Mouse (Mus musculus): ENCODE results near the gene Fut8. TPM values are rescaled to one million over a fixed set of nuclear protein-coding genes. Genes with fewer than 3 reads are reported as not detected.
"Not testable (repeated sequence)": the region's sequence is repeated elsewhere in the genome, so short reads cannot be mapped to it uniquely, and the experiment has no call there.

Gene Fut8
- polyA plus RNA-seq, 1 experiment from 2014 or later, result 13.8 TPM

DNA sequence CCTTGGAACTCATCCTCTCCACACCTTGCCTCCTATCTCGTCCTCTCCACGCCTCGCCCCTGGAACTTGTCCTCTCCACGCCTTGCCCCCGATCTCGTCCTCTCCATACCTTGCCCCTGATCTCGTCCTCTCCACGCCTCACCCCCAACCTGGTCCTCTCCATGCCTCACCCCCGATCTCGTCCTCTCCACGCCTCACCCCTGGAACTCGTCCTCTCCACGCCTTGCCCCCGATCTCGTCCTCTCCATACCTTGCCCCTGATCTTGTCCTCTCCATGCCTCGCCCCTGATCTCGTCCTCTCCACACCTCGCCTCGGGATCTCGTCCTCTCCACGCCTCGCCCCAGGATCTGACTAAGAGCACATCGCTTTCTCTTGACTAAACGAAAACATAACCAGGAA, 269.8 kb downstream of the Fut8 start:
- 74% methylated on average over 24 of the region's 24 CpGs for whole genome bisulfite sequencing (ENCODE audit: insufficient replicate concordance)
- Histone ChIP-seq H3K4me3 (replicated peaks) (no peak overlapping the region), H3K36me3 (no peaks in the 10 kb centered on the region), H3K27me3 (no peaks in the 10 kb centered on the region), H3K4me2 (no peak overlapping the region), H3K27ac (no peak overlapping the region), H3K9ac (no peak overlapping the region), H3K9me3 (replicated peaks) (no peaks in the 10 kb centered on the region), H3K4me1 (replicated peaks) (no peaks in the 10 kb centered on the region)
- no peak for DNase-seq
- ATAC-seq (ENCODE audit: low read depth), result no peak

- Histone ChIP-seq H3K4me1 (replicated peaks) (no peaks in the 10 kb centered on the region), H3K36me3 (no peaks in the 10 kb centered on the region), H3K27me3 (no peaks in the 10 kb centered on the region), H3K27ac (no peak overlapping the region), H3K9ac (no peak overlapping the region), H3K4me3 (replicated peaks) (no peak overlapping the region), H3K4me2 (no peak overlapping the region), H3K9me3 (replicated peaks) (no peaks in the 10 kb centered on the region)
- 74% methylated on average over 7 of the region's 7 CpGs for WGBS (ENCODE audit: insufficient replicate concordance)
- ATAC-seq (ENCODE audit: low read depth) (no peak), DNase-seq (no peak)
These were observed 272.8 kb downstream of the Fut8 start for GRCm38 (mm10) chr12:77510758-77511157.

DNA sequence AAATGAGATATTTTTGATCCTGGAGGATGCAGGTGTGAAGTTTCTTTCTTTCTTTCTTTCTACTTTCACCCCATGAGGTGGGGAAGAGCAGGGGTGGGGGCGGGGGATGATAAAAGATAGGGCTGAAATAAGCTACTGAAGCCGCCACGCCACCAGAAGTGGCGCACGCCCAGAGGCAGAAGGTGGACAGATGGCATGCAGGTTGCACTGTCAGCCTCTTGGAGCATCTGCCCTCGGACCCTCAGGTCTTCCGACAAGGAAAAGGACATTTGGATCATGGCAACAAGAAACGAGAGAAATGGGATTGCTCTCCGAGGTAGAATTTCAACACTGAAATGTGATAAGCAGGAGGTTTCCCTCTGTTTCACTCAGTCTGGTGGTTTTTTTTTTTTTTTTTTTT, 273.3 kb downstream of the Fut8 start:
- Histone ChIP-seq H3K4me2 (no peak overlapping the region), H3K36me3 (no peaks in the 10 kb centered on the region), H3K9me3 (replicated peaks) (no peaks in the 10 kb centered on the region), H3K4me1 (replicated peaks) (no peaks in the 10 kb centered on the region), H3K9ac (no peak overlapping the region), H3K4me3 (replicated peaks) (no peak overlapping the region), H3K27ac (no peak overlapping the region), H3K27me3 (no peaks in the 10 kb centered on the region)
- DNase-seq (no peak), ATAC-seq (ENCODE audit: low read depth) (no peak)
- 64% methylated on average over 9 of the region's 9 CpGs for WGBS (ENCODE audit: insufficient replicate concordance)

GRCm38 (mm10) chr12:77511631-77512030, 273.7 kb downstream of the Fut8 start:
- Histone ChIP-seq H3K27ac (no peak overlapping the region), H3K9ac (no peak overlapping the region), H3K4me3 (replicated peaks) (no peak overlapping the region), H3K9me3 (replicated peaks) (no peaks in the 10 kb centered on the region), H3K4me2 (no peak overlapping the region), H3K4me1 (replicated peaks) (no peaks in the 10 kb centered on the region), H3K36me3 (no peaks in the 10 kb centered on the region), H3K27me3 (no peaks in the 10 kb centered on the region)
- ATAC-seq (ENCODE audit: low read depth), result no peak
- 57% methylated on average over 3 of the region's 3 CpGs for WGBS (ENCODE audit: insufficient replicate concordance)
- DNase-seq, result no peak

DNA sequence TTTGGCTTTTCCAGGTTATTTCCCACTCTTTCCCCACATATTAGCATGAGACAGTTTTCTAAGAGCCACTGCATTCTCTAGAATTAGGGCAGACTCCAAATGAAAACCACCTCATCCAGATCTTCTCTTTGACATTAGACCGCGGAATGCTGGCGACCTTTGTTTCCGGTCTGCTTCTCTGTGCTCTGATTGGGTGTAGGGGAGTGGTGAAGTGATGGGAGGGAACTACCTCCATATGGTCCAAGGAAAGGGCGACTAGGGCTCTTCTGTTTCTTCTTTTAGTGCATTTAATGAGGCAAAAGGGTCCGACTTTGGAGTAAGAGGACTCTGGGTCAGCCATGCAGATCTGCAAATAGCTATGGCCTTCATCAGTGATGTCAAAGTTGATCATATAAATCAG, 278.9 kb downstream of the Fut8 start:
- H3K27ac ChIP-seq, result no peak overlapping the region
- WGBS (ENCODE audit: insufficient replicate concordance), result 66% methylated on average over 6 of the region's 6 CpGs
- H3K4me1 ChIP-seq (replicated peaks), result no peaks in the 10 kb centered on the region
- no peak overlapping the region for H3K4me2 ChIP-seq
- ATAC-seq (ENCODE audit: low read depth) (no peak), DNase-seq (no peak)
- H3K36me3 ChIP-seq, result no peaks in the 10 kb centered on the region
- no peaks in the 10 kb centered on the region for H3K9me3 ChIP-seq (replicated peaks)
- H3K4me3 ChIP-seq (replicated peaks), result no peak overlapping the region
- H3K27me3 ChIP-seq, result no peaks in the 10 kb centered on the region
- H3K9ac ChIP-seq, result no peak overlapping the region

GRCm38 (mm10) chr12:77517691-77518090, 279.8 kb downstream of the Fut8 start:
- 71% methylated on average over 12 of the region's 12 CpGs for WGBS (ENCODE audit: insufficient replicate concordance)
- Histone ChIP-seq H3K9ac (no peak overlapping the region), H3K4me3 (replicated peaks) (no peak overlapping the region), H3K36me3 (no peaks in the 10 kb centered on the region), H3K4me2 (no peak overlapping the region), H3K9me3 (replicated peaks) (no peaks in the 10 kb centered on the region), H3K27ac (no peak overlapping the region), H3K27me3 (no peaks in the 10 kb centered on the region), H3K4me1 (replicated peaks) (no peaks in the 10 kb centered on the region)
- DNase-seq (no peak), ATAC-seq (ENCODE audit: low read depth) (no peak)

GRCm38 (mm10) chr12:77519534-77520102, 281.7 kb downstream of the Fut8 start:
- no peak overlapping the region for H3K27ac ChIP-seq
- no peaks in the 10 kb centered on the region for H3K27me3 ChIP-seq
- H3K4me2 ChIP-seq, result no peak overlapping the region
- DNase-seq (no peak), ATAC-seq (ENCODE audit: low read depth) (no peak)
- H3K4me3 ChIP-seq (replicated peaks), result no peak overlapping the region
- H3K36me3 ChIP-seq, result no peaks in the 10 kb centered on the region
- 70% methylated on average over 6 of the region's 6 CpGs for WGBS (ENCODE audit: insufficient replicate concordance)
- no peaks in the 10 kb centered on the region for H3K9me3 ChIP-seq (replicated peaks)
- H3K4me1 ChIP-seq (replicated peaks), result no peaks in the 10 kb centered on the region
- no peak overlapping the region for H3K9ac ChIP-seq

GRCm38 (mm10) chr12:77524014-77524413, 286.1 kb downstream of the Fut8 start:
- H3K9ac ChIP-seq; H3K4me1 ChIP-seq (replicated peaks); ATAC-seq (ENCODE audit: low read depth); H3K27ac ChIP-seq; H3K9me3 ChIP-seq (replicated peaks); DNase-seq; H3K4me3 ChIP-seq (replicated peaks); H3K4me2 ChIP-seq; H3K36me3 ChIP-seq; H3K27me3 ChIP-seq: not testable (repeated sequence)
- 44% methylated on average over 4 of the region's 4 CpGs for WGBS (ENCODE audit: insufficient replicate concordance)

All from liver, embryonic 13.5 days (tissue).